Mouse (Mus musculus): ENCODE results near the gene Slc9a3.

Slc9a3 gene

DNA sequence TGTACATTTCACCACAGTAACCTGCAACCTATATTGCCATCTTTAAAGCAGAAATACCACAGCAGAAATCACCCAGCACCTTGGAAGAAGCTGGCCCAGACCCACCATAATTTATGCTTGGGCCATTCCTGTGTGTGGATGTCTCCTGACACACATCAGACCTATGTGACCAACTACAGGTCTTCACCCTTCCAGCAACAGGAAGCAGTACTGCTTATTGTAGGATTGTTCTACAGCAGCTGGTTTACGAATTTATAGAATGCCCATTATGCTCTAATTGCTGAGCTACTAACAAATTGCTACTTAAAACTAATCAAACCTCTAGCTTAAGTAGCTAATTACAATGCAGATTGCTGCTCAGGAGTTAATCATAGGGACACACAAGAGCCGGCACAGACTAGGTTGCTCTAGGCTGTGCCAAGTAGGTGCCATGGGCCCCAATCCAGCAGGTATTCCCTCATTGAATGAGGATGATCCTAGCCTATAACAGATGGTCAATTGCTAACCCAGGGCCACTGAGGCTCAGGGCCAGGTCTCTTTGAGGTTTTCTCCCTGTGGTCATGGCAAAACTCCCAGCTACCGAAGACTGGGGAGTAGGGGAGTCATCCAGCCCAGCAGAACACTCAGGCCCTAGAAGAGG lies 24.8 kb downstream of the Slc9a3 start:
- DNase-seq: no peak

DNA sequence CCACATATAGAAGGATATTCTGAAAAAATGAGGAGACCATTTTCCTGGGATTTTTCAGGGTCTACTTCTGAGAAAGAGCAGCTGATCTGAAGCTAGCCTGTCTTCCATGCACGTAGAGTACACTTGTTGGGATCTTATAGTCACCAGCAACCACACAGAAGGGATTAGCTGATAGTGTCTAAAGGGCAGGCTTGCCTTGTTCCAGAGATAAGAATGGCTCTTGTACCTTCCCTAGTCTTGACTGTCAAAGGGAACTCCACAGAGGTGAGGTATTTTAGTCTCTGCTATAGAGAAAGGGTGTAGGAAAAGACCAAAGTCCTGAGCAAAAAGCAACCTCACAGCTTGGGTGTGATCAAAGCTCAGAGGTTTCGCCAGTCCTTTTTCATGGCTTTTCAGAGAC lies 26.1 kb downstream of the Slc9a3 start:
- DNase-seq: no peak

DNA sequence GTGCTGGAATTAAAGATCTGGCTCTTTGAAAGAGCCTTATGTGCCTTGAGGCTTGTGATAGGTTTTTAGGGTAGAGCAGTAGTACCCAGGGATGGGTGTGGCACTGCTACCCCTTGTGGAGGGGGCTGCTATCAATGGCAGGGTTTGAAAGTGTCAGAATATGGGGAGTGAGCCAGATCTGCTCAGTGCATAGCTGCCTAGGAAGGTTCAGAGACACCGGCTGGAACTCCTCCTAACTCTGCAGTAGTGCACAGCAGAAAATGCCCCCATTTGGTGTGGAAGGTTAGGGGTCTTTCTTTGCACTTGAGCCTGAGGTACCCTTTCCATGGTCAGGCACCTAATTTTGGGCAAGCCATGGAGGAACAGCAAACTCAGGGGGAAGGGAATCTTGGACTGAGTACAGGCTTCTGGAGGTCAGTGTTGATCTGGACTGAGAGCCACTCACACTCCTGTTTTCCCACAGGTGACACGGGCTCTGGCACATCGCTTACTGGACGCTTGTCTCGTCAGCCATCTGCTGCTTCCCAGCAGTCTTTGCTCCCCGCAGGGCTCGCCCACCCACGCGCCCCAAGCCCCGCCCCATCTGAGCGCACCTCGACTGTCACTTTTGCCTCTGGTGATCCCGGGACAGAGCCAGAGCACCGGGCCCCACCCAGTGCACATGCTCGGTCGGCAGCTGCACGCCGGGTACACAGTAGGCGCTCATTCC lies 45.2 kb downstream of the Slc9a3 start:
- peak; percentile 34 for DNase-seq

DNA sequence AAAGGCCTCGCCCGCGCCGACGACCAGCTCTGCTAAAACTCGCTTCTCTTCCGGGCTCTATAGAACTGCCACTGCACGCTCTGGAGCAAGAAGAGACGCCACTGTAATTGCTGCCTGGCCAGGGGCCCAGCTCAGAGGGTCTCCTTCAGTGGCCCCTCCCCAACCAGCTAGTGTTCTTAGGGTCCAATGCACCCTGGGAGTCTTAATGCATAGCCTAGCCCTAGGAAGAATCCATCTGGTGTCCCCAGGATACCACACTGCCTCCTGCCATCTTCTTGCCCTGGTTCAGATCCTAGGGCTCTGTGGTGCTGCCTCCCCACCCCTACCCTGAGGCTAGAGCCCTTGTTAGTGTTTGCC lies 45.8 kb downstream of the Slc9a3 start:
- no peak for DNase-seq

DNA sequence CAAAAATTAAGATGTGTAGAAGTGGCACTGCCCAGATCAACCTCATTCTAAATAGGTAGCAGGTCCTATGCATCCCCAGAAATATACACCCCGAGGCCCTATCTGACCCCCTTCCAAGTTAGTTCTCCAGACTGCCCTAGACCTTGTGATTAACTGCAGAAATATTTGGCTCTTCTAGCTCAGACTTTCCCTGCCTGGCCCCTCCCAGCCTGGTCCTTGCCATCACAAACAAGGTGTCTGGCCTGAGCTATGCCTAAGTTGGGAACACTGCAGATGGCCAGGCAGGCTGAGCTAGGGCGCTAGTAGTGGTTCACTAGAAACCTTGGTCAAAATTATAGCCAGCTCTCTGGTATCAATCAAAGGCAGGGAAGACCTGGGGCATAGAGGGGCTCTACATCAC lies 46.2 kb downstream of the Slc9a3 start:
- DNase-seq: no peak

DNA sequence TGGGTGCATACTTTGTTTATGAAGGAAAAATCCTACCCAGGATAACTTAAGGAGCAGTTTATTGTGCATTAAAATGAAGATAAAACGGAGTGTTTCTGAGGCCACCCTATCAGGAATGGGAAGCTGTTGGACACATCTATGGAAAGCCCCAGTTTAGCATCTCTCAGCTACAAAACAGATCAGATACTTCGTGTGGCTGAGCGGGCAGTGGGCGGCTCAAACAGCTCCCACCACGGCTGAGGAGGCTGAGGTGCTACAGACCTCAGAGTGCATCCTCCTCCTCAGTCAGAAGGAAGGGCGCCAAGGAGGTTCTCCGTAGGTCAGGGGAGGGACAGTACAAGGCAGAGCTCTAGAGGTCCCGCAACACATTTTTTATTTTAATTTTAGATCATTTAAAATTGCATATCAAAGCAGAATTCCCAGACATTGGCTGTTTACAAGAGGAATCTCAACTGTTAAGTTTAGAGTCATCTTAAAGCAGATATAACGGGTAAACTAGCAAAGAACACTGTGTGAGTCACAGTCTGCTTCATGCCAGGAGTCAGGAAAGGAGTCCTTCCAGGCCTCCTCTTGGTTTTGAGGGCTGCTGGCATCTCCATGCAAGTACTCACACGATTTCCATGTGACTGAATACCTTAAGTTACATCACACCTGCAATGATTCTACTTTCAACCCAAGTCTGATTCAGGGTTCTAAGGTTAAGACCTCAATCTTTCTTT lies 48.3 kb downstream of the Slc9a3 start:
- peak; percentile 55 for DNase-seq

DNA sequence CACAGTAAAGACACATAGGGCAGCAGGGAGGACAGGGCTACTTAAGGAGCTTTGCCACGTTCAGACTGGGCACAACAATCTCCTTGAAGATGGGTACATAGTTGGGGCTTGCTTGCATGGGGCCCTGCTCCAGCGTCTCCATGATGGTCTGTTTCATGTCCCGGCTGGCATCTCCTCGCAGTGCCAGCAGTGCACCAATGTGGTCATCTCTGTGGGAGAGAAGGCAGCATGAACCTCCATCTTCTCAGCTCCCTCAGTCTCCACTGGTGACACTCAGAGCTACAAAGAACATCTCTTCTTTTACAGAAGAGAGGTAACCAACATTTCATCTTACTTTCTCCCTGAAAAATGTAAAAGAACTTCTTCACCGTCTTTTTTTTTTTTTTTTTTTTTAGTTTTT lies 50.8 kb downstream of the Slc9a3 start:
- DNase-seq: no peak

DNA sequence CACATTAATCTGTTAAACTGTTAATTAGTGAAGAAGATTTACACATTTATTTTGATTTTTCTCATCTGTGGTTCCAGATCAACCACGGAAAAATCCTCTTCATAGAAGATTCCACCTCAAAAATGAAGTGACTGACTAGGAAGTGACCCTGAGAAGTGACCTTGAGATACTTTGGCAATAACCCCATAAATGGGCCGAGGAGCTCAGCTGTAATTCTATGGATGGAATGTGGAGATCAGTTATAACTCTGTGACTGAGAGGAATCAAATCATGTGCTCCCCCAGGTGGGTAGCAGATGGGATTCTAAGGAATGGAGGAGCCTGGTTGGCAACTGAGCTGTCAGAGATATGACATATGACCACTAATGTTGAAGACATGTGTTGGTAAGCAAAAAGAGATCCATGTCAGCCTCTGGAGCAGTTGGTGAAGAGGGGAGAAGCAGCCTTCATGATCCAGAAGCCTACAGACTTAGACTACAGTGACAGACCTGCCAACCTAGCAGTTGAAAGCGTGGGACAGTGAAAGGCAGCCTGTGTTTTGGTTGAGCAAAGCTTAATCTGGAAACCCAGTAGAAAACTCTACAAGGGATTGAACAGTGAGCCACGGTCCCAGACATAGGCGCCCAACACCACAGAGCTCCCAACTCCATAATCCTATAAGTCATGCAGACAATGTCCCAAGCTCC lies 61.9 kb downstream of the Slc9a3 start:
- no peak for DNase-seq

DNA sequence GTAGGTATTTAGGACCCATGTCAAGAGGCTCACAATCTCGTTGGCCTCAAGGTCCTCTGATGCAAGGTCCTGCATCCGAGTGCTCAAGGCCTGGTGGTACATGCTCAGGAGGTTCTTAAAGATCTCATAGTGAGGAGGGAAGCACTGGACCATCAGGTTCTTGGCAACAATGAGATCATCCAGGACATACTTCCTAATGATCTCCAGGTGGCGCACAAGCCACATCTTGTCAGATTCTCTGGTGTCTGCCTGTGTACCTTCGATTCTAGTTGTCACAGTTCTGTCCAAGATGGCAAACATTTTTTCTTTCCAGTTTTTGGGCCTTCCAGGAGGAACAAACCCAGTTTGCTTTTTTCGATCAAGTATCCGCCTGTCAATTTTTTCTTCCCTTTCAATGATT lies 71.4 kb downstream of the Slc9a3 start:
- DNase-seq: no peak

DNA sequence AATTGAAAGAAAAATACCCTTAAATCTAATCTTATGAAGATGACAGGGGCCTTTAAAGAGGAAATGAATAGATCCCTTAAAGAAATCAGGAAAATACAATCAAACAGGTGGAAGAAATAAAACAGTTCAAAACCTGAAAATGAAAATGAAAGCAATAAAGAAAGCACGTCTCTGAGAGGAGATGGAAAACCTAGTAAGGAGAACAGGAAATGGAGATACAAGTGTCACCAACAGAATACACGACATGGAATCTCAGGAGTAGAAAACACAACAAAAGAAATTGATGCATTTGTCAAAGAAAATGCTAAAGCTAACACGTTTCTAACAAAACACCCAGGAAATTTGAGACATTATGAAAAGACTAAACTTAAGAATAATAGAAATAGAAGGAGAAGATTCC lies 75.2 kb downstream of the Slc9a3 start:
- DNase-seq: no peak

DNA sequence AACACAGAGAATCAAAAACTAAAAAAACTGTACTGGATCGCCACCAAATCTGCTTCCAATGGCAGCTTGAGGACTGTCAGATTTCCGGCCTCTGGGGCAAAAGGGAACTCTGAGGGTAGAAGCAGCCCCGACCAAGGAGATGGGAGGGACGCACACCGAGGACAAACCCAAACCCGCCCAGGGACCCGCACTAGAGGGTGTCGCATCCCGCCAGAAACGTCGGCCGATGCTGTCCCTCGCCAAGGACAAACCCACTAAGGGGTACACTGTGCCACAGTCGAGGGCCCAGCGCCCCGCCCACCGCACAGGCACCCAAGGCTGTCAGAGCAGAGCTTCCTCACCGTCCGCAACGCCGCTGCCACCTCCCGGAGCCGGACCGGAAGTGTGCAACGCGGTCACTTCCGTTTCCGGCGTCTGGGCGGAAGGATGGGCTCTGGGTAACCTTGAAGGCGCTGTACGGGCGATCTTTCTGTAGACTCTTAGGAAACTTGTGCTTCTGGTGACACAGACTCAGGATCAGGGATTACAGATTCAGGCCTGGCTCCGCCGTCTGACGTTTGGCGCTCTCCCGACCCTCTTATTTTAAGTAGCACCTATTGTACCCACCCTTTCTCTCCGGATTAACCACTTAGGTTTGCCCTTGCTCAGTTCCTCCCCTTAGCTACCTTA lies 87.2 kb downstream of the Slc9a3 start, which contains the start of gene Exoc3:
Exoc3 (minus strand) TSS at position 416 of the 669 bp plus-strand sequence.
- peak; percentile 94 for DNase-seq

DNA sequence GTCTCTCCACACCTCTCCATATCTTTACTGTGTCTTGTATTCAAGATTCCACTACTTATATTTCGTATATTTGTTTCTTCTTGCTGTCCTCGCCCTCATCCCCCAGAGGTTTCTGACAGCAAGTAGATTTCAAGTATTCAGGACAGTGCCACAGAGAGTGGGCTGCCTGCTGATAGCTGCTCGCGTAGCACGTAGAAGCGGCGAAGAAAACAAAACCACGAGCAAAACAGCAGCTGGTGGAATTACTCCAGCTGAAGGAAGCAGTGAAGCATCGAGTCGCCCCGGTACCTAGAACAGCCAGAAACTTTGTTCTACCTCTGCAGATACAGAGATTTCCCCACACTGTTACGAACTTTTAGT lies 87.7 kb downstream of the Slc9a3 start:
- DNase-seq: peak; percentile 24

DNA sequence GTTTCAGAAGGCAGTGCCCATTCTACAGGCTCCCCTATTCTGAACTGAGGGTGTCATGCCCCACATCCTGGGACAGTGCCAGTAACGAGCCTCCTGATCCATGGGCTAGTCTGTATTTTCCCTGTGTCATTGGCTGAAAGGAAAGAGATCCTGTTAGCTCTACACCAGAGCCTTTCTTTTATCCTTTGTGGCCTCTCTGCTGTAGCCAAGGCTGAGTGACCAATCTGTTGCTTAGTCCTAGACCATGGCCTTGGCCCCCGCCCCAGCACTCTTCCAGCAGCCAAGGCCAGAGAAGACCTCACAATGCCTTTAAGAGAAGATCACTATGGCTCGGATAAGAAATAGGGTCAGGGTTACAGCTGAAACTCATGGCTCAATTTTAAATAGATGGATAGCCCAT lies 97.2 kb downstream of the Slc9a3 start:
- no peak for DNase-seq

All from right cerebral cortex, adult 18-20 months (tissue).